Mouse (Mus musculus): ENCODE results near the gene Arhgdia. TPM values are rescaled to one million over a fixed set of nuclear protein-coding genes. Genes with fewer than 3 reads are reported as not detected.

Gene Arhgdia
- polyA plus RNA-seq, 1 experiment from 2014 or later: 439 TPM

- no peak for ATAC-seq
Observed at GRCm38 (mm10) chr11:120550810-120551440, 30.5 kb downstream of the Arhgdia start, which contains the start of gene Ppp1r27. Ppp1r27 (minus strand) TSS chr11:120551132.

GRCm38 (mm10) chr11:120549986-120550809, 31.2 kb downstream of the Arhgdia start:
- 72% methylated on average over 11 of the region's 11 CpGs for WGBS
- H3K4me3 ChIP-seq (ENCODE audit: low read depth, low read length): peak overlapping the region; percentile 97
- no peaks in the 10 kb centered on the region for H3K36me3 ChIP-seq (ENCODE audit: control insufficient read depth, insufficient read depth, low read length)

More at GRCm38 (mm10) chr11:120550810-120551440, 30.5 kb downstream of the Arhgdia start, which contains the start of gene Ppp1r27:
- Histone ChIP-seq H3K4me3 (ENCODE audit: low read depth, low read length) (peak within 1 kb of the TSS; percentile 97), H3K36me3 (ENCODE audit: control insufficient read depth, insufficient read depth, low read length) (no peaks in the 10 kb centered on the region), H3K9ac (ENCODE audit: low read depth, low read length) (peak within 1 kb of the TSS; percentile 99), H3K4me1 (ENCODE audit: control insufficient read depth, insufficient read depth, low read length) (peaks cover 24% of the 10 kb centered on the region), H3K27ac (ENCODE audit: low read length) (peak within 1 kb of the TSS; percentile 65), H3K27me3 (ENCODE audit: control insufficient read depth, insufficient read depth, low read depth, low read length) (no peaks in the 10 kb centered on the region), H3K4me2 (ENCODE audit: low read length) (peak within 1 kb of the TSS; percentile 98), H3K9me3 (replicated peaks; ENCODE audit: control insufficient read depth, low read length, poor library complexity, severe bottlenecking) (no peaks in the 10 kb centered on the region)
- 95% methylated on average over 28 of the region's 28 CpGs for WGBS

GRCm38 (mm10) chr11:120549168-120549945, 32.1 kb downstream of the Arhgdia start, which contains the start of gene Mcrip1:
Mcrip1 (minus strand) TSS chr11:120549727.
- Histone ChIP-seq H3K9ac (ENCODE audit: low read depth, low read length) (peak within 1 kb of the TSS; percentile 99), H3K4me1 (ENCODE audit: control insufficient read depth, insufficient read depth, low read length) (peaks cover 24% of the 10 kb centered on the region), H3K4me2 (ENCODE audit: low read length) (peak within 1 kb of the TSS; percentile 98), H3K9me3 (replicated peaks; ENCODE audit: control insufficient read depth, low read length, poor library complexity, severe bottlenecking) (no peaks in the 10 kb centered on the region), H3K27me3 (ENCODE audit: control insufficient read depth, insufficient read depth, low read depth, low read length) (no peaks in the 10 kb centered on the region), H3K4me3 (ENCODE audit: low read depth, low read length) (peak within 1 kb of the TSS; percentile 97), H3K27ac (ENCODE audit: low read length) (peak within 1 kb of the TSS; percentile 65), H3K36me3 (ENCODE audit: control insufficient read depth, insufficient read depth, low read length) (0 out of 2 replicates have a peak, but pooled peaks cover under 1% of the 10 kb centered on the region)
- ATAC-seq: peak; percentile 91
- under 1% methylated on average over 58 of the region's 87 CpGs for WGBS

More at GRCm38 (mm10) chr11:120549986-120550809, 31.2 kb downstream of the Arhgdia start:
- Histone ChIP-seq H3K4me2 (ENCODE audit: low read length) (peak overlapping the region; percentile 98), H3K27me3 (ENCODE audit: control insufficient read depth, insufficient read depth, low read depth, low read length) (no peaks in the 10 kb centered on the region), H3K27ac (ENCODE audit: low read length) (peak overlapping the region; percentile 65), H3K4me1 (ENCODE audit: control insufficient read depth, insufficient read depth, low read length) (peaks cover 24% of the 10 kb centered on the region), H3K9ac (ENCODE audit: low read depth, low read length) (peak overlapping the region; percentile 99), H3K9me3 (replicated peaks; ENCODE audit: control insufficient read depth, low read length, poor library complexity, severe bottlenecking) (no peaks in the 10 kb centered on the region)
- ATAC-seq: peak; percentile 55; the same call in 1 of the 2 replicates

- ATAC-seq: no peak
- Histone ChIP-seq H3K4me1 (ENCODE audit: control insufficient read depth, insufficient read depth, low read length) (peaks cover 24% of the 10 kb centered on the region), H3K9ac (ENCODE audit: low read depth, low read length) (peak overlapping the region; percentile 99), H3K27me3 (ENCODE audit: control insufficient read depth, insufficient read depth, low read depth, low read length) (no peaks in the 10 kb centered on the region), H3K4me2 (ENCODE audit: low read length) (peak overlapping the region; percentile 92), H3K27ac (ENCODE audit: low read length) (peak overlapping the region; percentile 65; the same call in 1 of the 2 replicates), H3K36me3 (ENCODE audit: control insufficient read depth, insufficient read depth, low read length) (peaks cover 6% of the 10 kb centered on the region; the same call in 1 of the 2 replicates), H3K9me3 (replicated peaks; ENCODE audit: control insufficient read depth, low read length, poor library complexity, severe bottlenecking) (no peaks in the 10 kb centered on the region), H3K4me3 (ENCODE audit: low read depth, low read length) (peak overlapping the region; percentile 97)
- 31% methylated on average over 7 of the region's 7 CpGs for WGBS
Observed at GRCm38 (mm10) chr11:120548786-120549167, 32.6 kb downstream of the Arhgdia start.

- peaks cover 12% of the 10 kb centered on the region; the same call in 1 of the 2 replicates for H3K36me3 ChIP-seq (ENCODE audit: control insufficient read depth, insufficient read depth, low read length)
- peaks cover 24% of the 10 kb centered on the region for H3K4me1 ChIP-seq (ENCODE audit: control insufficient read depth, insufficient read depth, low read length)
- H3K4me2 ChIP-seq (ENCODE audit: low read length): peak overlapping the region; percentile 92
- peak overlapping the region; percentile 97; the same call in 1 of the 2 replicates for H3K4me3 ChIP-seq (ENCODE audit: low read depth, low read length)
- WGBS: 77% methylated on average over 3 of the region's 3 CpGs
- no peaks in the 10 kb centered on the region for H3K9me3 ChIP-seq (replicated peaks; ENCODE audit: control insufficient read depth, low read length, poor library complexity, severe bottlenecking)
- H3K27me3 ChIP-seq (ENCODE audit: control insufficient read depth, insufficient read depth, low read depth, low read length): no peaks in the 10 kb centered on the region
- ATAC-seq: no peak
- peak overlapping the region; percentile 99 for H3K9ac ChIP-seq (ENCODE audit: low read depth, low read length)
- no peak overlapping the region for H3K27ac ChIP-seq (ENCODE audit: low read length)
Observed at GRCm38 (mm10) chr11:120548214-120548613, 33.2 kb downstream of the Arhgdia start.

- Histone ChIP-seq H3K9ac (ENCODE audit: low read depth, low read length) (no peak overlapping the region), H3K9me3 (replicated peaks; ENCODE audit: control insufficient read depth, low read length, poor library complexity, severe bottlenecking) (no peaks in the 10 kb centered on the region), H3K4me2 (ENCODE audit: low read length) (no peak overlapping the region), H3K4me1 (ENCODE audit: control insufficient read depth, insufficient read depth, low read length) (peaks cover 24% of the 10 kb centered on the region), H3K27ac (ENCODE audit: low read length) (no peak overlapping the region), H3K4me3 (ENCODE audit: low read depth, low read length) (no peak overlapping the region), H3K27me3 (ENCODE audit: control insufficient read depth, insufficient read depth, low read depth, low read length) (no peaks in the 10 kb centered on the region), H3K36me3 (ENCODE audit: control insufficient read depth, insufficient read depth, low read length) (peaks cover 19% of the 10 kb centered on the region)
- 66% methylated on average over 2 of the region's 2 CpGs for WGBS
- ATAC-seq: no peak
Observed at GRCm38 (mm10) chr11:120547469-120547868, 34.0 kb downstream of the Arhgdia start.

GRCm38 (mm10) chr11:120545964-120546363, 35.5 kb downstream of the Arhgdia start:
- Histone ChIP-seq H3K9me3 (replicated peaks; ENCODE audit: control insufficient read depth, low read length, poor library complexity, severe bottlenecking) (no peaks in the 10 kb centered on the region), H3K4me3 (ENCODE audit: low read depth, low read length) (no peak overlapping the region), H3K4me1 (ENCODE audit: control insufficient read depth, insufficient read depth, low read length) (peaks cover 24% of the 10 kb centered on the region), H3K27me3 (ENCODE audit: control insufficient read depth, insufficient read depth, low read depth, low read length) (no peaks in the 10 kb centered on the region), H3K36me3 (ENCODE audit: control insufficient read depth, insufficient read depth, low read length) (peaks cover 26% of the 10 kb centered on the region), H3K4me2 (ENCODE audit: low read length) (no peak overlapping the region), H3K9ac (ENCODE audit: low read depth, low read length) (no peak overlapping the region), H3K27ac (ENCODE audit: low read length) (no peak overlapping the region)
- WGBS: 100% methylated on average over 3 of the region's 3 CpGs
- no peak for ATAC-seq

- 81% methylated on average over 6 of the region's 6 CpGs for WGBS
- H3K4me2 ChIP-seq (ENCODE audit: low read length): no peak overlapping the region
- no peak overlapping the region for H3K9ac ChIP-seq (ENCODE audit: low read depth, low read length)
- no peaks in the 10 kb centered on the region for H3K9me3 ChIP-seq (replicated peaks; ENCODE audit: control insufficient read depth, low read length, poor library complexity, severe bottlenecking)
- H3K4me3 ChIP-seq (ENCODE audit: low read depth, low read length): no peak overlapping the region
- H3K27me3 ChIP-seq (ENCODE audit: control insufficient read depth, insufficient read depth, low read depth, low read length): no peaks in the 10 kb centered on the region
- no peak overlapping the region for H3K27ac ChIP-seq (ENCODE audit: low read length)
- peaks cover 26% of the 10 kb centered on the region for H3K36me3 ChIP-seq (ENCODE audit: control insufficient read depth, insufficient read depth, low read length)
- peaks cover 16% of the 10 kb centered on the region; the same call in 1 of the 2 replicates for H3K4me1 ChIP-seq (ENCODE audit: control insufficient read depth, insufficient read depth, low read length)
- no peak for ATAC-seq
Observed at GRCm38 (mm10) chr11:120542376-120542775, 39.0 kb downstream of the Arhgdia start.
